Mouse (Mus musculus): ENCODE data around the gene Cpne2. TPM values are rescaled to one million over a fixed set of nuclear protein-coding genes. Genes with fewer than 3 reads are reported as not detected.

The Cpne2 gene
- polyA plus RNA-seq (2015; fragmentation: Nextera tagmentation; extraction: Ambion mirVana) = 5.4 and 5.8 TPM in 2 replicates

GRCm38 (mm10) chr8:94532873-94533671 is at the start of gene Cpne2:
TSS of gene Cpne2 (plus strand) at chr8:94532990.
- no peak within 1 kb of the TSS for H3K27ac ChIP-seq (ENCODE audit: low read length)

GRCm38 (mm10) chr8:94485288-94485687 is 47.5 kb upstream of the Cpne2 start:
- Histone ChIP-seq H3K27me3 (ENCODE audit: control insufficient read depth, insufficient read depth, low read length) (peaks cover 3% of the 10 kb centered on the region; the same call in 1 of the 2 replicates), H3K9ac (ENCODE audit: low read length) (no peak overlapping the region), H3K4me1 (ENCODE audit: control insufficient read depth, insufficient read depth, low read length) (no peaks in the 10 kb centered on the region), H3K4me2 (ENCODE audit: low read depth, low read length) (no peak overlapping the region), H3K9me3 (replicated peaks; ENCODE audit: control insufficient read depth, low read length) (no peaks in the 10 kb centered on the region), H3K36me3 (ENCODE audit: control insufficient read depth, insufficient read depth) (no peaks in the 10 kb centered on the region), H3K27ac (ENCODE audit: low read length) (no peak overlapping the region), H3K4me3 (ENCODE audit: low read length) (no peak overlapping the region)
- no peak for ATAC-seq (replicated peaks; ENCODE audit: extremely low read depth, insufficient read depth, low FRiP score)
- 70% methylated on average over 3 of the region's 3 CpGs for WGBS

More at GRCm38 (mm10) chr8:94532873-94533671, at the start of gene Cpne2:
- Histone ChIP-seq H3K36me3 (ENCODE audit: control insufficient read depth, insufficient read depth) (no peaks in the 10 kb centered on the region), H3K4me3 (ENCODE audit: low read length) (peak within 1 kb of the TSS; percentile 66), H3K4me1 (ENCODE audit: control insufficient read depth, insufficient read depth, low read length) (peaks cover 5% of the 10 kb centered on the region; the same call in 1 of the 2 replicates), H3K9ac (ENCODE audit: low read length) (peak within 1 kb of the TSS; percentile 70), H3K27me3 (ENCODE audit: control insufficient read depth, insufficient read depth, low read length) (peaks cover 28% of the 10 kb centered on the region), H3K4me2 (ENCODE audit: low read depth, low read length) (peak within 1 kb of the TSS; percentile 98), H3K9me3 (replicated peaks; ENCODE audit: control insufficient read depth, low read length) (no peaks in the 10 kb centered on the region)
- under 1% methylated on average over 68 of the region's 81 CpGs for WGBS
- peak; percentile 86 for ATAC-seq (replicated peaks; ENCODE audit: extremely low read depth, insufficient read depth, low FRiP score)

- ATAC-seq (replicated peaks; ENCODE audit: extremely low read depth, insufficient read depth, low FRiP score) = no peak; the same call in 1 of the 2 replicates
- no peak overlapping the region for H3K27ac ChIP-seq (ENCODE audit: low read length)
- no peaks in the 10 kb centered on the region for H3K9me3 ChIP-seq (replicated peaks; ENCODE audit: control insufficient read depth, low read length)
- WGBS = 18% methylated on average over 2 of the region's 2 CpGs
- H3K9ac ChIP-seq (ENCODE audit: low read length) = no peak overlapping the region
- H3K36me3 ChIP-seq (ENCODE audit: control insufficient read depth, insufficient read depth) = no peaks in the 10 kb centered on the region
- H3K4me1 ChIP-seq (ENCODE audit: control insufficient read depth, insufficient read depth, low read length) = no peaks in the 10 kb centered on the region
- no peak overlapping the region for H3K4me2 ChIP-seq (ENCODE audit: low read depth, low read length)
- H3K27me3 ChIP-seq (ENCODE audit: control insufficient read depth, insufficient read depth, low read length) = peaks cover 3% of the 10 kb centered on the region; the same call in 1 of the 2 replicates
- H3K4me3 ChIP-seq (ENCODE audit: low read length) = no peak overlapping the region
These were observed 46.9 kb upstream of the Cpne2 start for GRCm38 (mm10) chr8:94485882-94486281.

- H3K4me1 ChIP-seq (ENCODE audit: control insufficient read depth, insufficient read depth, low read length) = peaks cover 3% of the 10 kb centered on the region; the same call in 1 of the 2 replicates
- H3K9me3 ChIP-seq (replicated peaks; ENCODE audit: control insufficient read depth, low read length) = no peaks in the 10 kb centered on the region
- no peak overlapping the region for H3K4me3 ChIP-seq (ENCODE audit: low read length)
- no peak overlapping the region for H3K27ac ChIP-seq (ENCODE audit: low read length)
- WGBS = 50% methylated on average over 2 of the region's 2 CpGs
- ATAC-seq (replicated peaks; ENCODE audit: extremely low read depth, insufficient read depth, low FRiP score) = no peak
- H3K27me3 ChIP-seq (ENCODE audit: control insufficient read depth, insufficient read depth, low read length) = no peaks in the 10 kb centered on the region; the same call in none of the 2 replicates
- no peak overlapping the region for H3K9ac ChIP-seq (ENCODE audit: low read length)
- no peaks in the 10 kb centered on the region for H3K36me3 ChIP-seq (ENCODE audit: control insufficient read depth, insufficient read depth)
- no peak overlapping the region for H3K4me2 ChIP-seq (ENCODE audit: low read depth, low read length)
These were observed 44.8 kb upstream of the Cpne2 start for GRCm38 (mm10) chr8:94488016-94488415.

- no peak overlapping the region for H3K4me2 ChIP-seq (ENCODE audit: low read depth, low read length)
- no peak for ATAC-seq (replicated peaks; ENCODE audit: extremely low read depth, insufficient read depth, low FRiP score)
- H3K36me3 ChIP-seq (ENCODE audit: control insufficient read depth, insufficient read depth) = no peaks in the 10 kb centered on the region
- no peak overlapping the region for H3K27ac ChIP-seq (ENCODE audit: low read length)
- WGBS = 38% methylated on average over 4 of the region's 4 CpGs
- no peaks in the 10 kb centered on the region; the same call in none of the 2 replicates for H3K27me3 ChIP-seq (ENCODE audit: control insufficient read depth, insufficient read depth, low read length)
- no peak overlapping the region for H3K4me3 ChIP-seq (ENCODE audit: low read length)
- H3K9ac ChIP-seq (ENCODE audit: low read length) = no peak overlapping the region
- H3K4me1 ChIP-seq (ENCODE audit: control insufficient read depth, insufficient read depth, low read length) = peaks cover 3% of the 10 kb centered on the region; the same call in 1 of the 2 replicates
- H3K9me3 ChIP-seq (replicated peaks; ENCODE audit: control insufficient read depth, low read length) = no peaks in the 10 kb centered on the region
These were observed 42.8 kb upstream of the Cpne2 start for GRCm38 (mm10) chr8:94489809-94490483.

- peaks cover 3% of the 10 kb centered on the region; the same call in 1 of the 2 replicates for H3K4me1 ChIP-seq (ENCODE audit: control insufficient read depth, insufficient read depth, low read length)
- H3K36me3 ChIP-seq (ENCODE audit: control insufficient read depth, insufficient read depth) = no peaks in the 10 kb centered on the region
- H3K27ac ChIP-seq (ENCODE audit: low read length) = no peak overlapping the region
- H3K4me3 ChIP-seq (ENCODE audit: low read length) = peak overlapping the region; percentile 22
- peak; percentile 67 for ATAC-seq (replicated peaks; ENCODE audit: extremely low read depth, insufficient read depth, low FRiP score)
- no peaks in the 10 kb centered on the region for H3K9me3 ChIP-seq (replicated peaks; ENCODE audit: control insufficient read depth, low read length)
- peak overlapping the region; percentile 53 for H3K4me2 ChIP-seq (ENCODE audit: low read depth, low read length)
- H3K9ac ChIP-seq (ENCODE audit: low read length) = no peak overlapping the region; the same call in 1 of the 2 replicates
- WGBS = 7% methylated on average over 15 of the region's 15 CpGs
- no peaks in the 10 kb centered on the region; the same call in none of the 2 replicates for H3K27me3 ChIP-seq (ENCODE audit: control insufficient read depth, insufficient read depth, low read length)
These were observed 40.6 kb upstream of the Cpne2 start for GRCm38 (mm10) chr8:94492021-94492681.

GRCm38 (mm10) chr8:94493240-94493639 is 39.5 kb upstream of the Cpne2 start:
- Histone ChIP-seq H3K36me3 (ENCODE audit: control insufficient read depth, insufficient read depth) (no peaks in the 10 kb centered on the region), H3K4me3 (ENCODE audit: low read length) (no peak overlapping the region), H3K4me1 (ENCODE audit: control insufficient read depth, insufficient read depth, low read length) (peaks cover 3% of the 10 kb centered on the region; the same call in 1 of the 2 replicates), H3K4me2 (ENCODE audit: low read depth, low read length) (no peak overlapping the region), H3K27me3 (ENCODE audit: control insufficient read depth, insufficient read depth, low read length) (no peaks in the 10 kb centered on the region; the same call in none of the 2 replicates), H3K9ac (ENCODE audit: low read length) (no peak overlapping the region), H3K27ac (ENCODE audit: low read length) (no peak overlapping the region), H3K9me3 (replicated peaks; ENCODE audit: control insufficient read depth, low read length) (no peaks in the 10 kb centered on the region)
- ATAC-seq (replicated peaks; ENCODE audit: extremely low read depth, insufficient read depth, low FRiP score) = no peak
- WGBS = 38% methylated on average over 1 of the region's 1 CpGs

GRCm38 (mm10) chr8:94515430-94516208 is 17.2 kb upstream of the Cpne2 start:
- Histone ChIP-seq H3K9me3 (replicated peaks; ENCODE audit: control insufficient read depth, low read length) (no peaks in the 10 kb centered on the region), H3K27ac (ENCODE audit: low read length) (no peak overlapping the region), H3K4me2 (ENCODE audit: low read depth, low read length) (no peak overlapping the region), H3K27me3 (ENCODE audit: control insufficient read depth, insufficient read depth, low read length) (peaks cover 5% of the 10 kb centered on the region; the same call in 1 of the 2 replicates), H3K36me3 (ENCODE audit: control insufficient read depth, insufficient read depth) (no peaks in the 10 kb centered on the region), H3K9ac (ENCODE audit: low read length) (no peak overlapping the region), H3K4me1 (ENCODE audit: control insufficient read depth, insufficient read depth, low read length) (no peaks in the 10 kb centered on the region), H3K4me3 (ENCODE audit: low read length) (no peak overlapping the region)
- WGBS = 70% methylated on average over 5 of the region's 5 CpGs
- ATAC-seq (replicated peaks; ENCODE audit: extremely low read depth, insufficient read depth, low FRiP score) = no peak

All from heart, embryonic 16.5 days (tissue).